Mouse (Mus musculus): ENCODE results near the gene Prf1.

Prf1 gene

DNA sequence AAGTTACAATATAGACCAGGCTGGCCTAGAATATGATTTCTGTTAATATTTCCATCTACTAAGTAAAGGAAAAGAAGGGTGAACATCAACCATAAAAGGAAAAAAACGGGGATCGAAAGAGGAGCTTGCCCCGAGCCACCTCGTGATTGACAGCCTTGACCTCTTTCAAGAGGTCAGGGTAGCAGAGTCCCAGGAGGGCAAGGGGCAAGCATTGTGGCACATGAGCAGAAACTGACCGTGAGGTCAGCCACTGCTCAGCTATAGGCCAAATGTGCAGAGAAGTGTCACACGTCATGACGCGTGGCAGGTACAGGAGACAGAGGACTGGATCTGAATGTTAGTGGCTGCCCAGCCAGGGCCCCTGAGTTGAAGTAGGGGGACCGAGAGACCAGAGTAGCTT is 42.6 kb downstream of the Prf1 start:
- no peak for DNase-seq (ENCODE audit: low read depth, low spot score)

DNA sequence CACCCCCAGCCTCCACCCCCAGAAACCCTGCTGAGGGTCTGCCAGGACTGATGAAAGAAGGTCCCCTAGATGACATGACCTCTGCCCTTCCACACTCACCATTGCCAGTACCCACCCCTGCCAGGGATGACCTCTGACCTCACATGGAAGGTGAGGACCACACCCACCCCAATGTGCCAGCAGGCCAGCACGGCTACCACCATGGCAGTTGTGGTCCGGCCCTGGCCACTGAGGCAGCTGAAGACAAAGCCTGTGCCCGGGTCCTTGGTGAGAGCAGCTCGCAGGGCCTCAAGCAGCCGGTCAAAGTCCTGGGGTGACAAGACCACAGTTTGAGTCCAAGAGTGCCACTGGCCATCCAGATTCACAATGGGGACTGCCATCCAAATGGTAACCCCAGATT is 43.4 kb downstream of the Prf1 start:
- no peak for DNase-seq (ENCODE audit: low read depth, low spot score)

DNA sequence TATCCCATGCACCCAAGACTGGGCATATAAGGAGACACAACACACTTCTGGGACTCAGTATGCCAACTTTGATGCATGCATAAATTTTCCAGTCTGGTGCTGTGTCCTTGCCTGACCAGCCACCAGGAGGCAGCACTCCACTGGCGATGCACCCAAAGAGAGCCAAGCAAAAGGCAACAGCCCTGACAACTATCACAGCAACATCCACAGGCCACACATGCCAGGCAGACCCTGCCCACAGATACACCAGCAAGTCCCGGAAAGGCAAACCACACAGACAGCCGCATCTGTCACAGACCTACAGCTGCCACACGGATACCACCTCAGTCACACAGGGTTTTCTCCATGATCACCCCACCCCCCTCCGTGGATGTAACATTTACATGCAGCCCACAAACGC is 43.9 kb downstream of the Prf1 start:
- peak; percentile 74 for DNase-seq (ENCODE audit: low read depth, low spot score)

DNA sequence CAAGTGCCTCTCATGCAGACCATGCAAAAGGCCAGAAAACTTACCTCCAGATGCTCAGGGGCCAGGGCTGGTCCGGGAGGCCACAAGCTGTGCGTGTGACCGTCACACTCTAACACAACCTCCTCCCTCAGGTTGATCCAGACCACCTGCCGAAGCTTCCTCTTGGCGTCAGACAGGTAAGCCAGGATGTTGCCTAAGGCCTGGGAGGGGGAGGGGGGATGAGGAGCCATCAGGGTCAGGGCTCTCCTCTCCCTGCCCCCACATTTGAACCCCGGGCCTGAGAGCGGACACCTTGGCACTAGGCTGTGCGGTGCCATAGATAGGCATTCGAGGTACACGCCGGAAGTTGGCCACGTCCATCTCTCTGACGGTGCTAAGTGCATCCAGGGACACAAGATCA is 45.1 kb downstream of the Prf1 start:
- DNase-seq (ENCODE audit: low read depth, low spot score): no peak

DNA sequence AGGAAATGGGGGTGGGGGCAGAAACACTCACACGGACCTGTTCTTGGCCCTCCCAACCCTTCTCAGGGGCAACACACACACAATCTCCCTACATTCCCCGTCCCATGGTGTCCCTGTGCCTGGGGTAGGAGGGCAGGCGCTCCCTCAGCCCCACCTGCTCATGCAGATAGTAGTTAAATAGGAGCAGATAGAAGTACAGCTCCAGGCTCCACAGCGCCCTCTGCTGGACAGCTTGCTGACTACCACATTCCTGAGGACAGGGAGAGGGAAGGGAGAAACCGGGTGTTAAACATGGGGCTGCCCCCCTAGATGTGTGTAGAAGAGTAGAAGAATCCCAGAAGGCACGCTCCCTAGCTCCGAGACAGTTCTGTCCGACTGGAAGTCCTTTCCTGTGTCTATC is 46.3 kb downstream of the Prf1 start:
- peak; percentile 69 for DNase-seq (ENCODE audit: low read depth, low spot score)

DNA sequence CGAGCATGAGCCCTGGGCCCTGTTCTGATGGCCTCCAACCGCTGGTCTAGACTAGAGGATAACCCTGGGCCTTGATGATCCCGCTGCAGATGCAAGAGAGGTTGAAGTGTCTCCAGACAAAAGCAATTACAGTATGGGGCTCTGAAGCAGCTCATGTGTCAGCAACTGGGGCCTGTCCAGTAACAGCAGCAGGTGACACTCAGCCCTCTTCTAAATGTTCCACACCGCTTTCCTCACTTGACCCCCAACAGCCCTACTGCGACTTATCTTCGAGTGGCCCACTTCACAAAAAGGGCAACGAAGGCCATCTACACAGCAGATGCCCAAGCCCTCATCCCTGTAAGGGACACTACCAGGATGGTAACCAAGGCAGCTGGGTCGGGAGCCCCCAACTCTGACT is 47.5 kb downstream of the Prf1 start:
- no peak for DNase-seq (ENCODE audit: low read depth, low spot score)

DNA sequence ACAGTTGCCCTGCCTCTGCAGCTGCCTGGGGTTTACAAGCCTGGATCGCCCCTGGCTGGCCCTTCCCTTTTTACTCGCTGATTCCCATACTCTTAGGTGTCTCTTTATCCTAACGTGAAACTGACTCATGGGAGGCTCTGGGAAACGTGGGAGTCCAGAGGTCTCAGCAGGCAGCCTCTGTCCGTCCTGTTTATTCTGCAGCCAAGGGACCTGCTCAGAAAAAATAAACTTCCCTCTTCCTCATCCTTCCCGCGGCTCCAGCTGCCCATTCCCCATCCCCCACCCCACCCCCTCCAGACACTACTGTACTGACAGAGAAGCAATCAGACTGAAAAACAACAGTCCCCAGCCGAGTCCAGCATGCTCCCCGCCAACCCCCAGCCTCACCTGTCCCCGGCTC is 48.7 kb downstream of the Prf1 start:
- no peak for DNase-seq (ENCODE audit: low read depth, low spot score)

DNA sequence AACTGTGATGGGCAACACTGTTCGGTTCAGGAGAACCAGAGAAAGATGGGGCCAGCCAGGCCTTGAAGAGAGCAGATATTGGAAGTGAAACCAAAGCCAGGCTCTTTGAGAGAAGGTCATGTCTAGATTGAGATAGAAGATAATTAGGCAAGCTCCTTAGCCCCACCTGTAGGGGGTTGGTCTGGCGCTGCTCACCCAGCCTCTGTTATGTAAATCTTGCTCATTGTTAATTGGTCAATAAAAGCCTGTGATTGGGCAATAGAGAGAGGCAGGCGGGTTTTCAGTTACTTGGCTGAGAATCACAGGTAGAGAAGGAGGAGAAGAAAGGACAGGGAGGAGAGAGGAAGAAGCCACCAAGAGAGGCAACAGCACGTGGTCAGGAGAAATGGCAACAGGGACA is 53.6 kb downstream of the Prf1 start:
- DNase-seq (ENCODE audit: low read depth, low spot score): no peak

All from mesoderm, embryonic 11.5 days (tissue).